Mouse (Mus musculus) mouse embryonic stem cell (cell line): ENCODE data around the gene Slc23a2.

Experiments used
- in situ Hi-C, 2 experiments: fragments of 300-500 bp; cut with MboI; formaldehyde crosslinking; loops; 1 replicate in 1 of 2; 3 replicates in 1 of 2; pipeline ENCODE4 v1.14.3; 2019 to 2020; ENCODE audit warnings: low sequenced_read_pairs in 2 of 2, low pct_unique_long_range_greater_than_20kb in 1 of 2, mixed read lengths in 1 of 2; ENCODE audit not compliant: unreplicated experiment in 1 of 2

Gene Slc23a2

DNA sequence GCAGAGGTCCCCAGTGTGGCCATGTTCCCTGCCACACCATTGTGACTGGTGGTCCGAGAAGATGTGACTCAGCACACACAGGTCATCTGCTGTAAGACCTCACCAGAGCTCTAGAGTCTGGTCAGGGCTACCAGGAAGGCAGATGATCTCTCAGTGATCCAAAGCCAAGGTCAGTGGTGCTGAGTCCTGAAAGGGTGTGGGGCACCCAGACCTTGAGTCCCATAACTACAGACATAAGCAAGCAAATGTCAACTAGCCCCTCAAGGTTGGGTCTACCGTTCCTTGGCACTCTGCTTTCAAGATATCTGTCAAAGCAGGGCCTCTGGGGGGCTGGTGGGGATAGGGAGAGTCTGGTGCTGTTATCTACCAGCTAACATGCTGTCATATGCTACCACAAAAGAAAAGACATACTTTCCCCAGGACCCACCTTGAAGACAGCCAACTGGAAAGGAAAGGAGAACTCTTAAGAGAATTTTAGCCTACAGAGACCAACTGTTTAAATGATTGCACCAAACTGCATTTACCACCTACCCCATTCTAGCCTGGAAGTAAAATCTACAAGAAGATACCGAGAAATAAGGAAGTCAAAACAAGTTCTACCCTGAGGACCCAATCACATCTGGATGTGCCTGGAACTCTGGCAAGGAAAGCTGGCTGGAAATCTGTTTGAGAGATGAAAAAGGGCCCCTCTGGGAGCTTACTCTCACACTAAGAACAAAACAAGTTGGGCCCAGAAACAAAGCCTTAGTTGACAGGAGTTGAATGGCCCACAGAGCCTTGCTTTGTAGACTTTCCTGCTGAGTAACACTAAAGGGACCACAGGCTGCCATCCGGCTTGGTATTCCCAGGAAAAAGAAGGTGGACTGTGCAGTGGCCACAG is 110.1 kb downstream of the Slc23a2 start:
- in situ Hi-C loops: no loop called here

DNA sequence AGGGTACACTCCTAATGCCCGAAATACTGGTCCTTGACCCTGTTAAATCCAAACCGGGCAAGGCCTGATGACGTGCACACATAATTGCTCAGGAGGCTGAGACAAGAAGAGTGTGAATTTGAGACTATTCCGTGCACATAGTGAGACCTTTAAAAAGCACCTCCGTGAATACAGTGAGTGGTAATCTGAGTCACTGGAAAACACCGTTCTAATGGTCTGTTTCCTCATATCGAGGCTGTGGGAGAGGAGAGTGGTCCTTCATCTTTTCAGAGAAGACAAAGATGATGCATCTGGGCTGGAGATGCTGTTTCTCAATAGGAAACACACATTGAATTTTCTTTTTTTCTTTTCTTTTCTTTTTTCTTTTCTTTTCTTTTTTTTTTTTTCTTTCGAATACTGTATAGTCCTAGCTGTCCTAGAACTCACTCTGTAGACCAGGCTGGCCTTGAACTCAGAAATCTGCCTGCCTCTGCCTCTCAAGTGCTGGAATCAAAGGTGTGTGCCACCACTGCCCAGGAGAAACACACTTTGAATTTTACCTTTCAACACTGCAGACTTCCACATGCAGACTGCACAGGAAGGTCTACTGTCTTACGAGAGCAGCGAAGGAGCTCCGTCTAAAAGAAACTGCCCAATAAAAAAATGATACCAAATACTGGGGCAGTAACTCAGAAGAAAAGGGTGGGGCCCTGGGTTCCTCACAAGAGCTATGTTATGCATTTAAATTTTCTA is 113.4 kb downstream of the Slc23a2 start:
- in situ Hi-C loops: no loop called here

DNA sequence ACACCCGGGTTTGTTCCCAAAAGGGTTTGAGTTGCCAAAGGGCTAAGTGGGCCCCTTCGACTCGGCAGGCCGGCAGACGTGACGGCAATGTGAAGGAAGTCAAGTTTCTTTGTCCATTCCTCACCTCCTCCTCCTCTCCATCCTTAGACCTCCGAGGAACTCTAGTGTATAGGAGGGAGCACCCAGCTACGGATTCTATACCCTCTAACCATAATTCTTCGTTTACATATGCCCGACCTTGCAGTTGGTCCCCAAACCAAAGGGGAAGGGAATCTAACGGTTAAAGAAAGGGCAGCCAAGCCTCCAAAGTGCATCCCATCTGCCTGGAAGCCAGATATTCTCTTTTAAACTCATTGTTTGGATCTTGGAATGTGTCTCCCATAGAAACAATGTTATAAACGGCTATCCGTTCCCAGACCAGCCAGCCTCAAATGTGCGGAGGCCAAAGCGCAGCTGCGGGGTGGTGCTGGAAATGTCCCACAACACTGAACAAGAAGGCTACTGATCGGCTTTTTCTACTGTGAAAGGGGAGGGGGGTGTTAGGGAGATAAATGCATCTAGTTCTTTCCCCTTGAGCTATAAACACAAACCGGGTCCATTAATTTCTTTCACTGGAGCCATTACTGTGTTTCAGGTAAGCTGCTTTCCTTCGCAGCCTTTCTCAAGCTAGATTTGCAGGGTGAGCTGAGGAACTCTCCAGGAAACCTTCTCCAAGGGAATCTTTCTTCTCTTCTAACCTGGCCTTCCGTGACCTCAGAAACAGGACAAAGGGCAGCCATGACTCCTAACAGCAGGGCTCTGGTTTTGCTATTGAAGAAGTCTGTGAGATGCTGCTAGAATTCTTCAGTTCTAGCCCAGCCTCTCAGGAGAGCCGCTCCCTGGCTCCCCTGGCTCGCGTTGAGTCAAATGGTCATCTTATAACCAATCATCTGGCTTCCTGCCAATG is 114.2 kb downstream of the Slc23a2 start:
- in situ Hi-C loops: no loop called here

DNA sequence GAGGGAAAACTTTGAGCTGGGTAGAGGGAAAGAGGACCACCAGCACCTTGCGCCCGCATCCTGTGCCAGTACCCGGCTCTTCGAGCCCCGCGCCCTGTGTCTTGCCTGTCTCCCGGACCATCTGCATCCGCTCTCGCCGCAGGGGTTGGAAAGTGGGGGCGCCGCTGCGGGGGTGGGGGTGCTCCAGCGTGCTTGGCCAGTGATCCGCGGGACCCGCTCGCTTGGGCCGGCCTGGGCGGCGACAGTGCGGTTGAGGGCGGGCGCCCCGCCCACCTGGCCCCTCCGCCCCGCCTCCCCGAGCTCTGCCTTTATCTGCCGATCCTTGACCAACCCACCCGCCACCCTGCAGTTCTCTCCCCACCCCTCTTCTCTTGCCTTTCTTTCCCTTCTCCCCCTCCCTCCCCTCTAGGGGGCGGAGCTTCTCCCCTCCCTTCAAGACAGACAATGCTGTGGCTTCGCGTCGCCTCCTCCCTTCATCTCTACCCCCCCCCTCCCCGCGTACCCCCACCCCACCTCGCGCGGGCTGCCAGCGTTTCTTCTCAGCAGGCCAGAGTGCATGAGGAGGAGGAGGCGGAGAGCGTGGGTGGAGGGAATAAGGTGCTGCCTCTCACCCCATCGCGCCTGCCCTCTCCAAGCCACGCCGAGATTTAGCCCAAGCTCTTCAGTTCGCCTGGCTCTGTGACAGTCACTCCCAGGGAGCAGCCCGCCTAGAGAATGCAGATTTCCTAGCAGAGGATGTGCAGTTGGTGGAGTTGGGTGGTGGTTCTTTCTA is 115.1 kb downstream of the Slc23a2 start, which contains the start of gene Rassf2:
TSS of gene Rassf2 (minus strand) at position 613 of the 772 bp plus-strand sequence.
- in situ Hi-C loops: no loop called here

- in situ Hi-C loops: no loop called here
Measured at GRCm38 (mm10) chr2:132028894-132029605, 115.9 kb downstream of the Slc23a2 start.

DNA sequence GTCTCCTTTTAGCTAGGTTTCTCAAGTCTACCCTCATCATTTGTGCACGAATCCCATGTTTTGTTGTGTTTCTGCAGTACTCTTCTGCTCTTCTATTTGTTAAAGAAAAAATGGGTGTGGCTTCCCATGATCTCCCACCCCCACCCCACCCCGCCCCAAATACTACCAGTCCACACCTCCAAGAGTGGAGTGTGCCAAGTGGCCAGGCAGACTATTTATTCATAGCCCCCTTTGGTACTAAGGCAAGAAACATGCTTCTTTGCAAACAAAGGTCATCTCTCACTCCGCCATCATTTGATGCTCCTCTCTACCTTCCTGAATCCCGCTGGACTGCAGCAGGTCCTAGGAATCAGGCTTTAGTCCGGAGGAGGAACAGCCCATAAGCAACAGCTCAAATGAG is 116.8 kb downstream of the Slc23a2 start:
- in situ Hi-C loops: no loop called here

DNA sequence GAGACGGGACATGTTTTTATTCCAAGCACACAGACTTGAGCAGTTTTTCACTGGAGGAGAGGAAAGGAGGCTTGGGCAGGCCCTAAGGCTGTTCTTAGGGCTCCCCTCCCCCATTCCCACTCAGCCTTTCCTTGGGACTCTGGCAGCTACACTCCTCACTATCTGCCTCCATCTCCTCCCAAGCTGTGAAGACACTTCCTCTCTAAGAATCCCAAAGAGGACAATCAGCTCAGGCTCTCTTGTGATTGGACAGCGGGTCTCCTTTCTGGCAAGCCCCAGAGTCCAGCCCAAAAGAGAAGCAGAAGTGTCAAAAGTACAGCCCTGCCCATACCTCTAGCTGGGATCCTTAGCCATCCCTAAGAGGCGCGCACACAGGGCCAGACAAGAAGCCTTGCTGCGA is 117.5 kb downstream of the Slc23a2 start:
- in situ Hi-C loops: no loop called here

DNA sequence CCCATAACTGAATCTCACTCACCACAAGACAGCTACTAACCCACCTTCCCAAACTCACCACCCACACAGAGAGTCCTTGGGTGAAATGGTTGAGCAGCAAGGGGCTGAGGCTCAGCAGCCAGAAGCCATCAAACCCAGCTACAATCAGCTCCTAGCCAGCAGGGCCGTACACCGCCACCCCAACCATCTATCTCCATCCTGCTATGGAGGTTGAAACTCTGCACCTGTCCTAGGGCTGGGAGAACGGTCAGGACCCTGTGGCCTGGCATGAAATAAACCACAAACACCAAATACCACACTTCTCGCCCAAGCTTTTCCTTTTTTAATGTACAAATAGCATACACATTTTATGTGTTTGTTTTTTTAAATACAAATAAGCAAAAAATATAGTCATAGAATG is 120.9 kb downstream of the Slc23a2 start:
- in situ Hi-C loops: no loop called here

DNA sequence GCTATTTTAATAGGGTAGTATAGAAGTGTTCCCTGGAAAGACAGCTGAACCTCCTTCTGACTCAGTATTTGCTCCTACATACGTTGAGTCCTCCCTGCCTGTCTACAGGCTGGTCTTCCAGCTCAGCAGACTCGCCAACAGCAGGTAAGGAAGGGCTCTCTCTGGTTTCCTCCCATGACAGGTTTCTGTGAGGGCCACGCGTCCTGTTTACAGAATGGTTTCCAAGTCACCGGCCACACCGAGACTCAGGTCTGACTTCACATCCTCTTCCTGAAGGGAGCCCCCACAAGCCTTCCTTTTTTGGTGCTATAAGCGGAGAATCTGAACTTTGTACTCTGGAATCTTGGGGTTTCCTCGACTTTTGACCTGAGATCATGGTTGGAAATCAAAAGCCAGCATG is 122.3 kb downstream of the Slc23a2 start:
- in situ Hi-C loops: no loop called here

DNA sequence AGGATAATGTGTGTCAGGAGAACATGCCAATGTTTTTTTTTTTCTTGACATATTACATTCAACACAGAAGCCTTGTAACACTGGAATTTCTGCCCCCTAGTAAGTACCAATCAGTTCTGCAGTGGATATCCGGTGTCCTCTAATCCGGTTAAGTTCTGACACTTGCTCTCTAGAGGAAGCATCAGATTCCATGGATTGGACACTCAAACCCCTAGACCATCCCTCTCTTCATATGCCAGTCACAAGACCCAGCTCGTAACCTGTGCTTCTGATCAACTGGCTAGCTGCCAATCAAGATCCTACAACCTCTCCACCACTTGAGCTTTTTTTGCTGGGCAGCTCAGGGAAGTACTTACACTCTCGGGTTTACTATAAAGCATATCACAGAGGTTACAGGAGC is 123.3 kb downstream of the Slc23a2 start:
- in situ Hi-C loops: no loop called here

GRCm38 (mm10) chr2:132020991-132021541 is 123.8 kb downstream of the Slc23a2 start:
- in situ Hi-C loops: no loop called here

DNA sequence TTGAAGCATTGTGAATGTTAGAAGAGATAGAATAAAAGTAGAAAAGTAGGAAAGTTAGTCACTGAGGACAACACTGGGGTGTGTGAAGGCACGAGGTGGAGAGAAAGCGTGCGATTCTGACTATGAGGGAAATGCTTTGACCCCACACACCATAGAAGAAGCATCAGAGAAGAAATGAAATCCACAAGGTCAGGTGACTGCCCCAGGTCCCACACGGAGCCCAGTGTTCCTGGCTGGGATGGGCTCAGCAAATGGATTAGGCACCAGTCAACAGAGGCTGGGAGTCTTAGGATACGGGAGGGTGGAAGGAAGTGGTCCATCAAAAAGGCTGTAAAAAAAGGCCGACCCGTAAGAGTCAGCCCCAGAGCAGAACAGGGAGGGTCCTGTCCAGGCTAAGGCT is 124.5 kb downstream of the Slc23a2 start:
- in situ Hi-C loops: no loop called here

DNA sequence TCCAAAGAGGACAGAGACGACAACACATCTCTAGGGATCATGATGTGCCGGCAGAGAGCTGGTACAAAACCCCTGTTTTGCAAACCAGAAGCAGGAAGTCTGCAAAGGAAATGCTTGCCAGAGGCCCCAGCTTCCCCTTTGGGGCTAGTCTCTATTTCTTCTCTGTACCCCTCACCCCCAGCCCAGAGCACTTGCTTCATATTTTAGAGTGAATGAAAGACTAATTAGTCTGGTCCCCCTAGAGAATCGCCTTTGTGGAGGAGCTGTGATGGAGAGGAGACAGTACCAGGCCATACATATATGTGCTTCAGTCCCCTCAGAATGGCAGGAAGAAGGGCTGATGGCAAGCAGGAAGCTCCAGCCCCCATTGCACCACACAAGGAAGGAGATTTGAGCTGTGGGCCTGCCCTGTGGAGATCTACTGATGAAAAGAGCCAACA is 125.5 kb downstream of the Slc23a2 start:
- in situ Hi-C loops: no loop called here

DNA sequence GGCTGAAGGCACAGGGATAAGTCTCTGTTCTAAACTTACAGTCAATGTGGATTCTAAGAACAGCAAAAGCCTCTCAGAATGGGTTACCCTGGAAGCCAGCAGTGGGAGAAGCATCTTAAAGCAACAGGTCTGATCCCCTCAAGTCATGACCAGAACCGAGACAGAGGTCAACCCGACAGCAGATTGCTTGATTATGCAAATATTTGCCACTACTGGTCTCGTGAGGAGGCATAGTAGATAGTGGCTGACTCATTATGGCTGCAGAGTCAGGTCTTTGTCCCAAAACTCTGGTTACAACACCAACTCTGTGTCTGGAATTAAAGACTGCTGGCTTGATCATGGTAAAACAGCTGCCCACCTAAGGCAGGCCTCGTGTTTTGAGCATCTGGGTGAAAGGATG is 126.8 kb downstream of the Slc23a2 start:
- in situ Hi-C loops: no loop called here

- in situ Hi-C loops: no loop called here
Measured at GRCm38 (mm10) chr2:132017611-132018010, 127.3 kb downstream of the Slc23a2 start.

DNA sequence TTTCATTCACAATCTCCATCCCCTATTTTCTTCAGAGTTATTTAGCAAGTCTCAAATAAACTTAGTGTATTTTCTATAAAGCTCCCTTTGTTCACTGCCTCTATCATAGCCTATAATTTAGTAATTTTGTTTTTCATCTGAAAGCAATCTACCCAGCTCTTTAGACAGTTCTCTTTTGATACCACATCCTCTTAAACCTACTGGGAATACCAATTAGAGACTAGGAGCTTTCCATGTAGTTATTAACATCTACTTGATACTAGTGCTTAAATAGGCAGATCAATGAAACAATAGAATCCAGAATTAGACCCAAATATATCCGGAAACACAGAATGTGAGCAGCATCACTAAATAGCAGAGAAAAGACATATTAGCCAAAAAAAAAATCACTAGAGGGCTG is 128.9 kb downstream of the Slc23a2 start:
- in situ Hi-C loops: no loop called here

- in situ Hi-C loops: no loop called here
Measured at GRCm38 (mm10) chr2:132013152-132013551, 131.8 kb downstream of the Slc23a2 start.
